Mouse (Mus musculus) kidney, embryonic 14.5 days (tissue): ENCODE results near the gene Kcng4. TPM values are rescaled to one million over a fixed set of nuclear protein-coding genes. Genes with fewer than 3 reads are reported as not detected.

ENCODE experiments used
- ATAC-seq: fragments of 200-750 bp; cut with Nextera tagmentation; 2 replicates; pipeline ENCODE4 v1.8.0; 2017; ENCODE audit warnings: moderate number of reproducible peaks, mild to moderate bottlenecking, moderate TSS enrichment, moderate library complexity; ENCODE audit not compliant: low FRiP score, low TSS enrichment
- H3K27ac ChIP-seq: fragments of 300-500 bp; sonication (generic); 2 replicates; pipeline ENCODE4 v1.5.1; 2014; ENCODE audit warnings: low read depth, mild to moderate bottlenecking, low read length, moderate library complexity, mixed read lengths
- H3K27me3 ChIP-seq: fragments of 300-500 bp; sonication (generic); 2 replicates; pipeline ENCODE4 v1.6.1; 2014; ENCODE audit warnings: mild to moderate bottlenecking, low read length; ENCODE audit not compliant: control insufficient read depth, insufficient read depth
- H3K36me3 ChIP-seq: fragments of 300-500 bp; sonication (generic); 2 replicates; pipeline ENCODE4 v1.6.1; 2014; ENCODE audit warnings: low read length, mixed read lengths; ENCODE audit not compliant: control insufficient read depth, insufficient read depth
- H3K4me1 ChIP-seq: fragments of 300-500 bp; sonication (generic); 2 replicates; pipeline ENCODE4 v1.6.1; 2014; ENCODE audit warnings: low read length, mixed read lengths; ENCODE audit not compliant: control insufficient read depth, insufficient read depth
- H3K4me2 ChIP-seq: fragments of 300-500 bp; sonication (generic); replicated peaks from 2 replicates; pipeline ENCODE4 v1.6.1; 2014; ENCODE audit warnings: low read depth, mild to moderate bottlenecking, low read length
- H3K4me3 ChIP-seq: fragments of 300-500 bp; sonication (generic); 2 replicates; pipeline ENCODE4 v1.5.1; 2014; ENCODE audit warnings: mild to moderate bottlenecking, low read length
- H3K9ac ChIP-seq: fragments of 300-500 bp; sonication (generic); 2 replicates; pipeline ENCODE4 v1.6.1; 2014; ENCODE audit warnings: low read depth, mild to moderate bottlenecking, low read length, moderate library complexity
- H3K9me3 ChIP-seq: fragments of 300-500 bp; sonication (generic); 2 replicates; pipeline ENCODE4 v1.6.1; 2016; ENCODE audit warnings: low read length; ENCODE audit not compliant: control insufficient read depth
- WGBS: fragments of 180-500 bp; shearing (Covaris S2); extraction: QIAGEN DNeasy Blood & Tissue Kit; methylation state at CpG from one replicate; pipeline ENCODE4 v1.1.7; 2014; 5-methylcytosine and 5-hydroxymethylcytosine counted together
- polyA plus RNA-seq: library from polyadenylated mRNA; unstranded; fragments of >200 nt; fragmentation: Nextera tagmentation; extraction: Ambion mirVana; gene quantifications from 2 replicates; pipeline ENCODE4 v1.2.1, GENCODE M21; 2014

Kcng4 gene
- polyA plus RNA-seq: 0.22 TPM in 1 of 2 replicates, not detected in the other

DNA sequence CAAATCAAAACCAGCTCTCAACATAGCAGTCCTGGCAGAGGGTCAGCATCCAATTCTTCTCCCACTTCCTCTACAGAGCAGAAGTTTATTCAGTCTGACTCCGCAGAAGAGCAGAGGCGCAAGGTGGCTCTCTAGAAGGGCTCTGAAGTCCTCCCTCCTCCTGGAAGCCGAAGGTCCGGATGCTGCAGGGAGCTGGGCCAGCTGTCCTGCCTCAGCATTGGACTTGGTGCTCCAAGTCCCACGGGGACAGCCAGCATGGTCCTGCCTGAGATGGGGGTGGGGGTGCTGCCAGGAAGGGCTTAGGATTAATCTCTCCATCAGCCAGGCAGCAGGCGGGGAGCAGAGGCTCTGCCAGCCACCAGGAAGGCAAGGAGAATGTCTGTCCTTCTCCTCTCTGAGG, at the start of gene Kcng4:
Gene Kcng4, minus strand, starts transcription at position 303 of the 400 bp plus-strand sequence.
- H3K9ac ChIP-seq: 0 out of 2 replicates have a peak within 1 kb of the TSS, but pooled peaks have one; percentile 7
- 23% methylated on average over 6 of the region's 6 CpGs for WGBS
- 0 out of 2 replicates have a peak within 1 kb of the TSS, but pooled peaks have one; percentile 37 for H3K27ac ChIP-seq

GRCm38 (mm10) chr8:119679184-119679583, 43.7 kb upstream of the Kcng4 start:
- WGBS: 64% methylated on average over 14 of the region's 14 CpGs
- H3K27me3 ChIP-seq: no peaks in the 10 kb centered on the region
- H3K36me3 ChIP-seq: no peaks in the 10 kb centered on the region
- H3K27ac ChIP-seq: no peak overlapping the region
- H3K4me1 ChIP-seq: peaks cover 6% of the 10 kb centered on the region; the same call in 1 of the 2 replicates
- no peak overlapping the region for H3K4me3 ChIP-seq
- ATAC-seq: no peak
- no peak overlapping the region for H3K9ac ChIP-seq
- no peaks in the 10 kb centered on the region for H3K9me3 ChIP-seq
- H3K4me2 ChIP-seq: no peak overlapping the region

More for the DNA sequence above, at the start of gene Kcng4:
- Histone ChIP-seq H3K27me3 (peaks cover 22% of the 10 kb centered on the region; the same call in 1 of the 2 replicates), H3K9me3 (no peaks in the 10 kb centered on the region), H3K4me2 (no peak within 1 kb of the TSS), H3K36me3 (no peaks in the 10 kb centered on the region), H3K4me3 (no peak within 1 kb of the TSS), H3K4me1 (peaks cover 6% of the 10 kb centered on the region; the same call in 1 of the 2 replicates)
- peak; percentile 20; the same call in 1 of the 2 replicates for ATAC-seq

DNA sequence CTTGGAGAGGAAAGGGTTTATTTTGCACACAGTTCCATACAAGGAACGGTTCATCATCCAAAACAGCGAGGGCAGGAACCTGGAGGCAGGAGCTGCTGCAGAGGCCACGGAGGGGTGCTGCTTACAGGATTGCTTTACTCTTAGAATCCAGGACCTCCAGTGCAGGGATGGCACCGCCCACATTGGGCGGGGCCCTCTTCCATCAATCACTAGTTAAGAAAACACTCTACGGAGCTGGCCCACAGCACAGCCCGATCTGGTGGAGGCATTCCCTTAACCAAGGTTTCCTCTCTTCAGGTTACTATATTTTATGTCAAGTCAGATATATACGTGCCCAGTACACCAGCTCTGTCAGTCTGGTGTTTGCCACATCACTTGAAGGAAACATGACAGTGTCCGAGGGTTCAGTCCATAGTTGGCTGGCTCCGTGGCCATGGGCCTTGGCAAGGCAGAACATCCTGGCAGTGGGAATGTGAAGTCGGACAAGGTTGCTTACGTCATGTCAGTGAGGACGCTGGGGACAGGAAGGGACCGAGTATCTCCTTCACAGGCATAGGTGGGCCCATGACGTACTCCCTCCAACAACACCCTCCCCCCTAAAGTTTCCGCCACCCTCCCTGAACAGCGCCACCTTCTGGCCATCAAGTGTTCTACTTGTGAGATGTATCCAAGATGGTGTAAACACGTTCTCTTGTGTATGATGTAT, 42.8 kb upstream of the Kcng4 start:
- H3K9ac ChIP-seq: no peak overlapping the region
- no peaks in the 10 kb centered on the region for H3K27me3 ChIP-seq
- H3K4me2 ChIP-seq: peak overlapping the region; percentile 27
- H3K27ac ChIP-seq: no peak overlapping the region
- ATAC-seq: peak; percentile 50
- no peak overlapping the region for H3K4me3 ChIP-seq
- H3K4me1 ChIP-seq: peaks cover 6% of the 10 kb centered on the region; the same call in 1 of the 2 replicates
- 9% methylated on average over 18 of the region's 18 CpGs for WGBS
- H3K36me3 ChIP-seq: no peaks in the 10 kb centered on the region
- H3K9me3 ChIP-seq: no peaks in the 10 kb centered on the region

- Histone ChIP-seq H3K36me3 (no peaks in the 10 kb centered on the region), H3K4me1 (peaks cover 6% of the 10 kb centered on the region; the same call in 1 of the 2 replicates), H3K4me3 (no peak overlapping the region), H3K27me3 (no peaks in the 10 kb centered on the region), H3K27ac (no peak overlapping the region), H3K9me3 (no peaks in the 10 kb centered on the region), H3K9ac (no peak overlapping the region), H3K4me2 (no peak overlapping the region)
- ATAC-seq: peak; percentile 21; the same call in 1 of the 2 replicates
- 17% methylated on average over 8 of the region's 8 CpGs for WGBS
Measured at GRCm38 (mm10) chr8:119676389-119676788, 40.9 kb upstream of the Kcng4 start.

DNA sequence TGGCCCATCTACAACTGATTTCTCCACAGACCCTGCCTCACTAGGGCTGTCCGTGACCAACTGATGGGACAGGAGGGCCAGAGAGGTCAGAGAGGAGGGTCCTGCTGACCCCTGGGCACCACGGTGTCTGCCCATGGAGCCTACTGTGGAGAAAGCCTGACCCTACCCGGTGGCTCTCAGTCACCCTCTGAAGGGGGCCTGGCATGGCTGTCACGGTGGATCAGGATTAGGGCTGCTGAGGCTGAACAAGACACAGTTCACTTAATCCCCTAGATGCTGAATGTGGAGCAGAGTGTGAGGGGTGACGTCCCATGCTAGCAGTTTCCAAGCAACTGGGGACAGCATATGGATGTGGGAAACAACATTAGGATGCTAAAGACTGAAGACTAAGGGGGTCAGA, 40.0 kb upstream of the Kcng4 start:
- no peak for ATAC-seq
- H3K4me3 ChIP-seq: no peak overlapping the region

DNA sequence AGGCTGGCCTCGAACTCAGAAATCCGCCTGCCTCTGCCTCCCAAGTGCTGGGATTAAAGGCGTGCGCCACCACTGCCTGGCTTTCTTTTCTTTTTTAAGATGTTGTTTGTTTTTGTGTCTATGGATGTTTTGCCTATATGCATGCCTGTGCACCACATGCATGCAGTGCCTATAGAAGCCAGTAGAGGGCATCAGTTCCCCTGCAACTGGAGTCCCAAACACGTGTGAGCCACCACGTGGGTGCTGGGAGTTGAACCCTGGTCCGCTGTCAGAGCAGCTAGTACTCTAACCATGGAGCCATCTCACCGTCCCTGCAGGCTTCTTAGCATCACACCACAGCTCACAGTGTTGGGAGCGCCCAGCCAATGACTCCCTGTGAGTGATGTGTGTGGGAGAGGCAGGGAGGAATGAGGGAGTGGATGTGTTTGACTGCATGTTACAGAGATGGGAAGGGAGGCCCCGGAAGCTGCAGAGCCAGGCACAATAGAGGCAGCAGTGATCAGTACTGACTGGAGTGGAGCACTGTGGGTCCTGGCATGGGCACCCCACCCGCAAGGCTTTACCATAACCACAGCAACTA, 38.6 kb upstream of the Kcng4 start:
- Histone ChIP-seq H3K4me2 (no peak overlapping the region), H3K9ac (no peak overlapping the region), H3K9me3 (no peaks in the 10 kb centered on the region), H3K4me1 (peaks cover 12% of the 10 kb centered on the region), H3K27me3 (no peaks in the 10 kb centered on the region), H3K36me3 (no peaks in the 10 kb centered on the region), H3K4me3 (no peak overlapping the region), H3K27ac (no peak overlapping the region)
- WGBS: 67% methylated on average over 11 of the region's 11 CpGs
- ATAC-seq: no peak

More for the DNA sequence above, 40.0 kb upstream of the Kcng4 start:
- Histone ChIP-seq H3K4me1 (peaks cover 12% of the 10 kb centered on the region), H3K4me2 (no peak overlapping the region), H3K27ac (no peak overlapping the region), H3K27me3 (no peaks in the 10 kb centered on the region), H3K9me3 (no peaks in the 10 kb centered on the region), H3K36me3 (no peaks in the 10 kb centered on the region), H3K9ac (no peak overlapping the region)
- WGBS: 78% methylated on average over 5 of the region's 5 CpGs

DNA sequence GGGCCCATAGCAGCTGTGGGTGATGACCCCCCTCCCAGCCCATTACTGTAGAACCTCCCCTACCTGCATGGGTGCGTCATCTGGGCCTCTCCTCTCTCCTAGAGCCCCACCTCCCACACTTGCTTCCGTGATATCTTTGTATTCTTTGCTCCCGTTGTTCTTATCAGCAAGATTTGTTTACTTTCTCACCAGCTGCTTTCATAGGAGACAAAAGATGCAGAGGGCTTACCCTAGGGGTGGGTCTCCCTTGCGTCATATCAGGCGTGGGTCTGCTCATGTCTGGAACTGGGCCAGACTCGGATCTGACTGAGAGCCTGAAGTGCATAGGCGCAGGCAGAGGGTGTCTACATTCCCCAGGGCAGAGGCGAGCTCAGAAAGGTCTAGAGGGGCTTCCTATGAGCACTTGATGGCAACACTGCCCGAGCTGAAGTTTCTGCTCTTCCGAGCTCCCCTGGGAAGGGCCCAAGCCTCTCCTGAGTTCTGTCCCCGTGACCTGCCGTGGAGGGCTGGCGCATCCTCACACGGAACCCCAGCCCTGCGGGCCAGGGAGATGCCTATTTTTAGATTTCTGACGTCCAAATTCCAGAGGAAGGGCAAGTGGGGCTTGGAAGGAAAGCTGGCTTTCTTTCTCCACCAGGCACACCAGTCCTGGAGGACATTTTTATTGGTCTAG, 35.1 kb upstream of the Kcng4 start:
- no peak overlapping the region for H3K27ac ChIP-seq
- no peak overlapping the region for H3K9ac ChIP-seq
- no peaks in the 10 kb centered on the region for H3K9me3 ChIP-seq
- H3K4me3 ChIP-seq: no peak overlapping the region
- peaks cover 17% of the 10 kb centered on the region for H3K4me1 ChIP-seq
- no peaks in the 10 kb centered on the region for H3K36me3 ChIP-seq
- H3K4me2 ChIP-seq: no peak overlapping the region; the same call in 1 of the 2 replicates
- ATAC-seq: no peak
- no peaks in the 10 kb centered on the region for H3K27me3 ChIP-seq
- 52% methylated on average over 16 of the region's 16 CpGs for WGBS

DNA sequence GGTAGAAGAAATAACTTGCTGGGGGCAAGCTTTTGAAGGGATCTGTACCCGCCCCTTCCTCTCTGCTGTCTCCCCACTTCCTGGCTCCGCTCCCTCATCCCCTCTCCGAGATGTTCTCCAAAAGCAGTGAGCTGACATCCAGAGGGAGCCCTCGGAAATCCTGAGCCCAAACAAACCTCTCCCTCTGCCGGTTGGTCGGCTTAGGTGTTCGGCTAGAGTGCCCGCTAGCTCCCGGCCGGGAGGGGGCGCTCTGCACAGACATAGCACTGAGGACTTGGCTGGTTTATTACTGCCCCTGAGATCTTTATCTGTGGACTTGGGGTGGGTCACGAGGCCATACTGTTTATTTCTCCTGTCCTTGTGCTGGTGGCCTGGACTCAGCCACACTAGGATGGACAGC, 33.8 kb upstream of the Kcng4 start:
- H3K36me3 ChIP-seq: no peaks in the 10 kb centered on the region
- H3K9me3 ChIP-seq: no peaks in the 10 kb centered on the region
- no peak overlapping the region for H3K4me2 ChIP-seq
- H3K9ac ChIP-seq: no peak overlapping the region
- peaks cover 28% of the 10 kb centered on the region for H3K4me1 ChIP-seq
- 61% methylated on average over 12 of the region's 12 CpGs for WGBS
- no peaks in the 10 kb centered on the region for H3K27me3 ChIP-seq
- H3K27ac ChIP-seq: no peak overlapping the region
- ATAC-seq: no peak
- H3K4me3 ChIP-seq: no peak overlapping the region
